Mouse (Mus musculus) midbrain, embryonic 10.5 days (tissue): ENCODE measurements around the gene Adora2b. TPM values are rescaled to one million over a fixed set of nuclear protein-coding genes. Genes with fewer than 3 reads are reported as not detected.

Source experiments
- DNase-seq: peaks from one replicate; pipeline ENCODE4 v3.0.0-alpha.2; 2017; ENCODE audit warnings: low spot score
- H3K27ac ChIP-seq: fragments of 300-500 bp; sonication (generic); replicated peaks from 2 replicates; pipeline ENCODE4 v1.5.1; 2016; ENCODE audit warnings: mild to moderate bottlenecking
- H3K27me3 ChIP-seq: fragments of 300-500 bp; sonication (generic); 2 replicates; pipeline ENCODE4 v1.6.1; 2016; ENCODE audit warnings: low read depth, mild to moderate bottlenecking; ENCODE audit not compliant: poor library complexity, severe bottlenecking
- H3K36me3 ChIP-seq: fragments of 300-500 bp; sonication (generic); 2 replicates; pipeline ENCODE4 v1.6.1; 2016; ENCODE audit warnings: mild to moderate bottlenecking, moderate library complexity
- H3K4me1 ChIP-seq: fragments of 300-500 bp; sonication (generic); 2 replicates; pipeline ENCODE4 v1.6.1; 2016
- H3K4me3 ChIP-seq: fragments of 300-500 bp; sonication (generic); 2 replicates; pipeline ENCODE4 v1.5.1; 2016; ENCODE audit warnings: mild to moderate bottlenecking, moderate library complexity
- H3K9me3 ChIP-seq: fragments of 300-500 bp; sonication (generic); replicated peaks from 2 replicates; pipeline ENCODE4 v1.6.1; 2016; ENCODE audit warnings: mild to moderate bottlenecking
- WGBS: fragments of 180-500 bp; shearing (Covaris S2); methylation state at CpG from one replicate; pipeline ENCODE4 v1.1.7; 2016; 5-methylcytosine and 5-hydroxymethylcytosine counted together
- polyA plus RNA-seq: library from polyadenylated mRNA; unstranded; fragments of >200 nt; fragmentation: Nextera tagmentation; extraction: Ambion mirVana; gene quantifications from 2 replicates; pipeline ENCODE4 v1.2.1, GENCODE M21; 2016

Gene Adora2b
- polyA plus RNA-seq, result 3.9 and 4.5 TPM in 2 replicates

GRCm38 (mm10) chr11:62248401-62249244, at the start of gene Adora2b:
Adora2b (plus strand) TSS chr11:62248984.
- Histone ChIP-seq H3K9me3 (peaks cover 8% of the 10 kb centered on the region), H3K36me3 (no peaks in the 10 kb centered on the region), H3K27me3 (peaks cover 62% of the 10 kb centered on the region), H3K4me1 (peaks cover 22% of the 10 kb centered on the region), H3K4me3 (peak within 1 kb of the TSS; percentile 65), H3K27ac (peak within 1 kb of the TSS; percentile 62)
- peak; percentile 90 for DNase-seq
- WGBS, result under 1% methylated on average over 69 of the region's 69 CpGs

GRCm38 (mm10) chr11:62200901-62201512, 47.8 kb upstream of the Adora2b start:
- Histone ChIP-seq H3K27me3 (no peaks in the 10 kb centered on the region), H3K9me3 (no peaks in the 10 kb centered on the region), H3K36me3 (0 out of 2 replicates have a peak, but pooled peaks cover 2% of the 10 kb centered on the region), H3K27ac (no peak overlapping the region), H3K4me1 (no peaks in the 10 kb centered on the region), H3K4me3 (no peak overlapping the region)
- no peak for DNase-seq
- 81% methylated on average over 5 of the region's 5 CpGs for WGBS

GRCm38 (mm10) chr11:62202645-62203044, 46.1 kb upstream of the Adora2b start:
- no peak overlapping the region for H3K27ac ChIP-seq
- no peak overlapping the region for H3K4me3 ChIP-seq
- 94% methylated on average over 1 of the region's 1 CpGs for WGBS
- no peaks in the 10 kb centered on the region for H3K4me1 ChIP-seq
- DNase-seq, result no peak
- H3K36me3 ChIP-seq, result peaks cover 6% of the 10 kb centered on the region; the same call in 1 of the 2 replicates
- no peaks in the 10 kb centered on the region for H3K27me3 ChIP-seq
- H3K9me3 ChIP-seq, result no peaks in the 10 kb centered on the region

GRCm38 (mm10) chr11:62209111-62209510, 39.7 kb upstream of the Adora2b start:
- no peaks in the 10 kb centered on the region for H3K4me1 ChIP-seq
- DNase-seq, result no peak
- H3K9me3 ChIP-seq, result no peaks in the 10 kb centered on the region
- no peak overlapping the region for H3K27ac ChIP-seq
- H3K36me3 ChIP-seq, result peaks cover 8% of the 10 kb centered on the region; the same call in 1 of the 2 replicates
- no peak overlapping the region for H3K4me3 ChIP-seq
- 46% methylated on average over 2 of the region's 2 CpGs for WGBS
- H3K27me3 ChIP-seq, result no peaks in the 10 kb centered on the region

GRCm38 (mm10) chr11:62209891-62210290, 38.9 kb upstream of the Adora2b start:
- Histone ChIP-seq H3K4me1 (no peaks in the 10 kb centered on the region), H3K27me3 (no peaks in the 10 kb centered on the region), H3K36me3 (peaks cover 8% of the 10 kb centered on the region; the same call in 1 of the 2 replicates), H3K9me3 (no peaks in the 10 kb centered on the region), H3K27ac (0 out of 2 replicates have a peak overlapping the region, but pooled peaks have one; percentile 17), H3K4me3 (no peak overlapping the region)
- WGBS, result 83% methylated on average over 4 of the region's 4 CpGs
- no peak for DNase-seq

- no peak for DNase-seq
- Histone ChIP-seq H3K4me3 (no peak overlapping the region), H3K36me3 (no peaks in the 10 kb centered on the region), H3K9me3 (no peaks in the 10 kb centered on the region), H3K27ac (no peak overlapping the region), H3K27me3 (no peaks in the 10 kb centered on the region), H3K4me1 (peaks cover 5% of the 10 kb centered on the region)
- 91% methylated on average over 12 of the region's 12 CpGs for WGBS
Observed at GRCm38 (mm10) chr11:62213384-62213989, 35.3 kb upstream of the Adora2b start.

GRCm38 (mm10) chr11:62215107-62215506, 33.7 kb upstream of the Adora2b start:
- H3K27me3 ChIP-seq, result no peaks in the 10 kb centered on the region
- H3K9me3 ChIP-seq, result no peaks in the 10 kb centered on the region
- WGBS, result 59% methylated on average over 2 of the region's 2 CpGs
- no peak overlapping the region for H3K27ac ChIP-seq
- H3K36me3 ChIP-seq, result peaks cover 3% of the 10 kb centered on the region; the same call in 1 of the 2 replicates
- peaks cover 5% of the 10 kb centered on the region for H3K4me1 ChIP-seq
- H3K4me3 ChIP-seq, result no peak overlapping the region
- DNase-seq, result no peak

- WGBS, result 86% methylated on average over 6 of the region's 6 CpGs
- Histone ChIP-seq H3K4me1 (peaks cover 5% of the 10 kb centered on the region), H3K9me3 (no peaks in the 10 kb centered on the region), H3K36me3 (peaks cover 12% of the 10 kb centered on the region), H3K27ac (no peak overlapping the region), H3K4me3 (no peak overlapping the region), H3K27me3 (no peaks in the 10 kb centered on the region)
- DNase-seq, result no peak
Observed at GRCm38 (mm10) chr11:62217751-62218150, 31.0 kb upstream of the Adora2b start.

GRCm38 (mm10) chr11:62220756-62221510, 27.9 kb upstream of the Adora2b start:
- WGBS, result 80% methylated on average over 7 of the region's 7 CpGs
- H3K9me3 ChIP-seq, result no peaks in the 10 kb centered on the region
- peaks cover 5% of the 10 kb centered on the region for H3K4me1 ChIP-seq

GRCm38 (mm10) chr11:62223416-62223815, 25.4 kb upstream of the Adora2b start:
- 89% methylated on average over 5 of the region's 5 CpGs for WGBS
- no peaks in the 10 kb centered on the region for H3K9me3 ChIP-seq
- no peaks in the 10 kb centered on the region for H3K27me3 ChIP-seq
- H3K4me1 ChIP-seq, result no peaks in the 10 kb centered on the region
- no peak overlapping the region for H3K4me3 ChIP-seq
- H3K36me3 ChIP-seq, result peaks cover 12% of the 10 kb centered on the region
- H3K27ac ChIP-seq, result no peak overlapping the region
- DNase-seq, result no peak

More at GRCm38 (mm10) chr11:62220756-62221510, 27.9 kb upstream of the Adora2b start:
- no peak for DNase-seq
- H3K27me3 ChIP-seq, result no peaks in the 10 kb centered on the region
- no peak overlapping the region for H3K27ac ChIP-seq
- peaks cover 12% of the 10 kb centered on the region for H3K36me3 ChIP-seq
- H3K4me3 ChIP-seq, result no peak overlapping the region

GRCm38 (mm10) chr11:62223962-62224361, 24.8 kb upstream of the Adora2b start:
- 96% methylated on average over 7 of the region's 7 CpGs for WGBS
- no peak for DNase-seq
- Histone ChIP-seq H3K36me3 (peaks cover 12% of the 10 kb centered on the region), H3K9me3 (no peaks in the 10 kb centered on the region), H3K27me3 (no peaks in the 10 kb centered on the region), H3K4me3 (no peak overlapping the region), H3K4me1 (no peaks in the 10 kb centered on the region), H3K27ac (no peak overlapping the region)

GRCm38 (mm10) chr11:62224797-62225196, 24.0 kb upstream of the Adora2b start:
- H3K4me3 ChIP-seq, result no peak overlapping the region
- no peaks in the 10 kb centered on the region for H3K4me1 ChIP-seq
- peaks cover 9% of the 10 kb centered on the region; the same call in 1 of the 2 replicates for H3K36me3 ChIP-seq
- no peak for DNase-seq
- no peak overlapping the region for H3K27ac ChIP-seq
- no peaks in the 10 kb centered on the region for H3K27me3 ChIP-seq
- H3K9me3 ChIP-seq, result no peaks in the 10 kb centered on the region
- WGBS, result 83% methylated on average over 4 of the region's 4 CpGs
